Comparison of ENCODE assay signal across 7 mouse cellular contexts in the genomic region with DNA sequence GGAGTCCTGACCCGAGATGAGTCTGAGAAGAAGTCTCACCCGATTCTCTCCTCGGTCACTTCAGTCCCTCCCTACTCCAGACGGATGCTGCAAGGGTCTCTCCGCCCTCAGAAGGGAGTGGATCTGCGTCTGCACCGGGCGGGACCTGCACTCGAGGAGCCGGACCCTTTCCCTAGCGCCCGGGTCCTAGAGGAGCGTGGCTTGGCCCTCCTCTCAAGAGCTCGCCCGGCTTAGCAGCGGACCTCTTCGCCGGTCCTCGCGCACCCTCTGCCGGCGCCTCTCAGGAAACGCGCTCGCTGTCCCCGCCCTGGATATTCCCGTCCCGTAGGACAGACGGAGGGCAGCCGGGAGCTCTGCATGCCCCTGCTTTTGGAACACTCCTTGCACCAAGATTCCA. TPM values are rescaled to one million over a fixed set of nuclear protein-coding genes. Genes with fewer than 3 reads are reported as not detected.
A peak's percentile ranks its signal among the peaks of the same experiment; 100 is the strongest.
DNase-seq lines count a peak whose midpoint lies in the region; ATAC-seq and TF ChIP-seq lines count a peak whose summit lies in the region.

No protein-coding gene starts in this region.

- peak; percentile 72 for TF ChIP-seq CTCF in small intestine, adult 2 months (IDR thresholded peaks at IDR 0.05; ENCODE audit: extremely low read depth, insufficient read length, insufficient replicate concordance, low read depth, low read length)

- H3K9ac ChIP-seq in intestine, embryonic 16.5 days (ENCODE audit: low read depth, low read length): peak overlapping the region; percentile 62
- H3K9ac ChIP-seq in limb, embryonic 11.5 days (ENCODE audit: low read length): no peak overlapping the region
- H3K9ac ChIP-seq in midbrain, embryonic 13.5 days (replicated peaks): peak overlapping the region; percentile 44; the same call in 1 of the 2 replicates

- H3K4me2 ChIP-seq in intestine, embryonic 16.5 days (ENCODE audit: low read depth, low read length): peak overlapping the region; percentile 95
- H3K4me2 ChIP-seq in limb, embryonic 11.5 days (ENCODE audit: low read depth, severe bottlenecking): peak overlapping the region; percentile 74
- peak overlapping the region; percentile 64 for H3K4me2 ChIP-seq in midbrain, embryonic 13.5 days (replicated peaks)

- H3K27me3 ChIP-seq in intestine, embryonic 16.5 days (replicated peaks; ENCODE audit: control insufficient read depth, insufficient read depth, low read length): peaks cover 15% of the 10 kb centered on the region
- H3K27me3 ChIP-seq in limb, embryonic 11.5 days (ENCODE audit: control insufficient read depth, insufficient read depth, low read length): peaks cover 41% of the 10 kb centered on the region
- peaks cover 86% of the 10 kb centered on the region for H3K27me3 ChIP-seq in midbrain, embryonic 13.5 days
- H3K27me3 ChIP-seq in small intestine, adult 2 months (ENCODE audit: control insufficient read depth, insufficient read depth, low read length): peaks cover 27% of the 10 kb centered on the region

- peaks cover 18% of the 10 kb centered on the region for H3K4me1 ChIP-seq in intestine, embryonic 16.5 days (ENCODE audit: control insufficient read depth, insufficient read depth, low read length)
- peaks cover 14% of the 10 kb centered on the region for H3K4me1 ChIP-seq in limb, embryonic 11.5 days (ENCODE audit: control insufficient read depth, insufficient read depth, low read length)
- peaks cover 35% of the 10 kb centered on the region for H3K4me1 ChIP-seq in midbrain, embryonic 13.5 days (replicated peaks)
- peaks cover 8% of the 10 kb centered on the region for H3K4me1 ChIP-seq in small intestine, adult 2 months (ENCODE audit: control insufficient read depth, insufficient read depth, insufficient read length, low read length)

- DNase-seq in adrenal gland, adult 18-20 months (ENCODE audit: low spot score in 2 of 2): peak; percentile 86
- peak; percentile 91 for DNase-seq in embryo, embryonic 10.5 days (ENCODE audit: low spot score)
- peak; percentile 82 to 83 for DNase-seq in gastrocnemius, postnatal 4 days (ENCODE audit: low spot score in 2 of 2)
- DNase-seq in limb, embryonic 11.5 days (ENCODE audit: low spot score): peak; percentile 88

- H3K9me3 ChIP-seq in intestine, embryonic 16.5 days (ENCODE audit: control insufficient read depth, low read length): no peaks in the 10 kb centered on the region
- H3K9me3 ChIP-seq in limb, embryonic 11.5 days (ENCODE audit: control insufficient read depth, low read length): no peaks in the 10 kb centered on the region
- no peaks in the 10 kb centered on the region for H3K9me3 ChIP-seq in midbrain, embryonic 13.5 days

- no peak overlapping the region for H3K27ac ChIP-seq in intestine, embryonic 16.5 days (ENCODE audit: low read length)
- no peak overlapping the region for H3K27ac ChIP-seq in limb, embryonic 11.5 days (replicated peaks; ENCODE audit: low read depth, low read length)
- no peak overlapping the region for H3K27ac ChIP-seq in midbrain, embryonic 13.5 days
- no peak overlapping the region for H3K27ac ChIP-seq in small intestine, adult 2 months (ENCODE audit: insufficient read depth, low read depth, low read length)

- peak; percentile 19; the same call in 1 of the 2 replicates for TF ChIP-seq POLR2A in small intestine, adult 2 months (IDR thresholded peaks at IDR 0.05; ENCODE audit: low read depth, low read length)

- WGBS in intestine, embryonic 16.5 days: under 1% methylated on average over 30 of the region's 30 CpGs
- under 1% methylated on average over 30 of the region's 30 CpGs for WGBS in limb, embryonic 11.5 days
- under 1% methylated on average over 30 of the region's 30 CpGs for WGBS in midbrain, embryonic 13.5 days
- WGBS in small intestine, adult 2 months: 1% methylated on average over 30 of the region's 30 CpGs

- H3K36me3 ChIP-seq in intestine, embryonic 16.5 days (ENCODE audit: control insufficient read depth, insufficient read depth, low read length): no peaks in the 10 kb centered on the region
- no peaks in the 10 kb centered on the region for H3K36me3 ChIP-seq in limb, embryonic 11.5 days (ENCODE audit: control insufficient read depth, insufficient read depth, low read length)
- no peaks in the 10 kb centered on the region for H3K36me3 ChIP-seq in midbrain, embryonic 13.5 days
- H3K36me3 ChIP-seq in small intestine, adult 2 months (ENCODE audit: control insufficient read depth, insufficient read depth, low read length): no peaks in the 10 kb centered on the region

- H3K4me3 ChIP-seq in intestine, embryonic 16.5 days (ENCODE audit: low read length): peak overlapping the region; percentile 49
- peak overlapping the region; percentile 21 for H3K4me3 ChIP-seq in limb, embryonic 11.5 days (ENCODE audit: low read depth, low read length)
- H3K4me3 ChIP-seq in midbrain, embryonic 13.5 days (replicated peaks): peak overlapping the region; percentile 31
- peak overlapping the region; percentile 57 for H3K4me3 ChIP-seq in small intestine, adult 2 months (ENCODE audit: low read depth, low read length)

- ATAC-seq in intestine, embryonic 16.5 days: peak; percentile 82
- ATAC-seq in limb, embryonic 11.5 days (ENCODE audit: insufficient number of reproducible peaks, low FRiP score, low TSS enrichment, low read depth): peak; percentile 27; the same call in 1 of the 2 replicates
- ATAC-seq in midbrain, embryonic 13.5 days: peak; percentile 71

RNA-seq across cellular contexts. Expression of a gene that starts 15.4 kb away (rescaled TPM):
- 10 to 100 TPM in 1 of 2 experiments, 1 to 10 TPM in 1; 9.4 to 11.0 TPM for total RNA-seq in adrenal gland, adult 18-20 months (2021)
- 10 to 100 TPM in 1 of 2 experiments, 1 to 10 TPM in 1; 8.5 to 10.6 TPM for total RNA-seq in gastrocnemius, postnatal 4 days (2021)
- polyA plus RNA-seq in intestine, embryonic 16.5 days (2015; fragmentation: Nextera tagmentation; extraction: Ambion mirVana): 14.5 and 14.7 TPM in 2 replicates
- polyA plus RNA-seq in limb, embryonic 11.5 days (2014; fragmentation: Nextera tagmentation; extraction: Ambion mirVana): 19.7 and 21.4 TPM in 2 replicates
- 15.8 and 16.6 TPM in 2 replicates for polyA plus RNA-seq in midbrain, embryonic 13.5 days (2015; fragmentation: Nextera tagmentation; extraction: Ambion mirVana)
- 4.2 and 7.2 TPM in 2 replicates for polyA plus RNA-seq in small intestine, adult 2 months (2012; rRNA removed)

RNA-seq across cellular contexts. Expression of a gene that starts 15.5 kb away (rescaled TPM):
- total RNA-seq in adrenal gland, adult 18-20 months (2021): 10 to 100 TPM; 28.4 to 33.9 TPM
- total RNA-seq in gastrocnemius, postnatal 4 days (2021): 10 to 100 TPM; 13.1 to 13.6 TPM
- polyA plus RNA-seq in intestine, embryonic 16.5 days (2015; fragmentation: Nextera tagmentation; extraction: Ambion mirVana): 30.4 and 34.6 TPM in 2 replicates
- 51.6 and 52.0 TPM in 2 replicates for polyA plus RNA-seq in limb, embryonic 11.5 days (2014; fragmentation: Nextera tagmentation; extraction: Ambion mirVana)
- polyA plus RNA-seq in midbrain, embryonic 13.5 days (2015; fragmentation: Nextera tagmentation; extraction: Ambion mirVana): 50.0 and 57.1 TPM in 2 replicates
- polyA plus RNA-seq in small intestine, adult 2 months (2012; rRNA removed): 2.2 and 3.0 TPM in 2 replicates

Comparison
In these comparisons a context has a peak if more than half of its experiments do, and no peak if none do; other contexts are left out.
1. ATAC-seq: peak in every context shown above with its lines; median percentile 82 in intestine, embryonic 16.5 days; 71 in midbrain, embryonic 13.5 days; 27 in limb, embryonic 11.5 days.